Mouse (Mus musculus): ENCODE data around the gene 2310011J03Rik.

- TF ChIP-seq CTCF (conservative IDR thresholded peaks at IDR 0.05; ENCODE audit: insufficient read depth, insufficient read length, low read depth, low read length) = no peak
- TF ChIP-seq POLR2A (IDR thresholded peaks at IDR 0.05; ENCODE audit: low read depth, low read length) = no peak
Measured at GRCm38 (mm10) chr10:80294788-80295303, 25.5 kb downstream of the 2310011J03Rik start.
